Mouse (Mus musculus) erythroblast, adult 5-6 weeks (primary cell): ENCODE data around the gene Maml2. TPM values are rescaled to one million over a fixed set of nuclear protein-coding genes. Genes with fewer than 3 reads are reported as not detected.

Experiments
- ATAC-seq: replicated peaks from 2 replicates; pipeline ENCODE4 v1.8.0; 2016; ENCODE audit warnings: moderate number of reproducible peaks, mild to moderate bottlenecking, moderate TSS enrichment, inconsistent platforms; ENCODE audit not compliant: poor library complexity, low FRiP score, severe bottlenecking
- total RNA-seq, 2 experiments: library from RNA; stranded (forward) in 1 of 2; stranded (reverse) in 1 of 2; fragments of 150-400 nt in 1 of 2; fragments of 200-764, 138-1000 nt in 1 of 2; gene quantifications; 2 replicates each; pipeline versions ENCODE4 v1.2.3 to v1.2.4; 2015 to 2017; ENCODE audit warnings: low replicate concordance in 2 of 2

Maml2 gene
- total RNA-seq (2015; ENCODE audit: low replicate concordance) (0.63 TPM in 1 of 2 replicates, not detected in the other), total RNA-seq (2017; ENCODE audit: low replicate concordance) (under 0.01 and 0.70 TPM in 2 replicates)

GRCm38 (mm10) chr9:13297668-13298512 lies at the start of gene Maml2:
Maml2 (plus strand) TSS chr9:13297957.
- no peak for ATAC-seq

GRCm38 (mm10) chr9:13248104-13248503 lies 49.7 kb upstream of the Maml2 start:
- ATAC-seq = no peak

DNA sequence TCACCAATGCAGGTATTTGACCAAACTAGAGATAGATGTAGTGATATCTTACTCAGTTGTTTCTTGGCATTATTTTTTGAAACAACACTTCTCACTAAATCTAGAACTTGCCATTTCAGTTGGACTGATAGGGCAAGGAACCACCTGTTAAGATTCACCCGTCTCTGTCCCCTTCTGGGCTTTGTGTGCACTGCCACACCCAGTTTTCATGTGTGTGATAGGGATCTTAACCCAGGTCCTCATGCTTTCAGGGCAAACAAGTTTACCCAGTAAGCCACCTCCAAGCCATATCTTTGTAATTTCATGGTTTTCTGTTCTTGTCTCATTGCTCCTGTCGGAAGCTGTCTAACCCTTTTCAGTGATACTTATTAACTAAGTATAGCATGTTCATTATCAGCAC lies 46.5 kb upstream of the Maml2 start:
- no peak for ATAC-seq

- ATAC-seq = no peak
These were observed 41.0 kb upstream of the Maml2 start for GRCm38 (mm10) chr9:13256726-13257125.

DNA sequence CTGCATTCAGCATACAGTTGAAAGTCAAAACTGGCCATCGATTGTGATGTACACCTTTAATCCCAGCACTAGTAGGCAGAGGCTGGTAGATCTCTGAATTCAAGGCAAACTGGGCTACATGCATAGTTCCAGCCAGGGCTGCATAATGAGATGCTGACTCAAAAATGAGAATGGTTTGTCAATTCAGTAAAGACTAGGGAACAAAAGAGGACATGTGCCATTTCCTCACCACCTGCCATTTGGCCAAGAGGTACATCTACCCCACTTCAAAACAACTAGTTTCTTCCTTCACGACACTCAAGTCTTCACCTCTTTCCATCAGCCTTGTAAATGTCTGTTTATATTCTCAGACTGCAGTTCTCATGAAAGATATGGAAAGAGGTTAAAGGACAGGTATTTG lies 39.6 kb upstream of the Maml2 start:
- no peak for ATAC-seq

DNA sequence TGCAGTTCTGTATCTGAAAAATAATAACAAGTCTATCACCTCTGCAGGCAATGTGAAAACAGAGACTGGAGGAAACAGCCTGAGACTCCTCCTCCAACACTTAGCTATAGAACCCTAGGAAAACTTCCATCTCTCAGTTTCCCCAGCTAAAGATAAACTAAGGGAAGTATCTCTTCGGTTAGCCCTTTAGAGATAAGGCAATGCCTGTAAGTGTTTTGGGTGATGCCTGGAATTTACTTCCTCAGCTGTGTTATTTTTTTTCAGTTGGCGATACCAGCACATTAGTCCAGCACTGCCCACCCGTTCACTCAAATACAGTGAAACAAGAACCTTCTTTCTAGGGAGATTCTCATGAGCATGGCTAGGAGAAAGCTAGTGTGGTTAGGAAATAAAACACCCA lies 36.8 kb upstream of the Maml2 start:
- ATAC-seq = no peak

- ATAC-seq = no peak
These were observed 24.5 kb upstream of the Maml2 start for GRCm38 (mm10) chr9:13273219-13273618.

GRCm38 (mm10) chr9:13287482-13287881 lies 10.3 kb upstream of the Maml2 start:
- no peak for ATAC-seq

- ATAC-seq = peak; percentile 77
These were observed 1.3 kb upstream of the Maml2 start for GRCm38 (mm10) chr9:13296274-13297121.

DNA sequence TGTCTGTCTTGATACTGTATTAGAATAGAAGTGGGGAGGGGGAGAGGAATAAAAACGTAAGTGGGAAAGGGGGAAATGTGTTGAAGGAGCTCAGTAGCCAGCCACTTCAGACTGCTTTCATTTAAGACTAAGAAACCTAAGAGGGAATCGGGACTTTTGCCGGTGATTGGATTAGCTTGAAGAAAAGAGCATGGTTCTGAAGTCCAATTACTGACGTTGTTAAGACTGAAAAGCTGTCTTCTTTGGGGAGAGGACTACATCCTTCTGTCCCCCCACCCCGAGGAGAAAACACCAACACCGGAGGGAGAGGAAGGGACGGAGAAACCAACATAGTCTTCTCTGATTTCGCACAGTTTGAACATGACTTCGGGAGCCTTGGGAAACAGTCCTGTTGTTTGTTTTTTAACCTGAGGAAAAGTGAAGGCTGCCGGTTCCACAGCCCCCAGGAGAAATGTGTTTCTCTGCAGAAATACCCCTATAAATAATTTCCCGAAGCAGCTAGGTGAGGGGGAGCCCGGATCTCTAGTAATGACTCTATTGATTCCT lies 562 bp upstream of the Maml2 start:
- ATAC-seq = no peak

- no peak for ATAC-seq
These were observed 739 bp downstream of the Maml2 start for GRCm38 (mm10) chr9:13298513-13298878.

- no peak for ATAC-seq
These were observed 1.4 kb downstream of the Maml2 start for GRCm38 (mm10) chr9:13299190-13299589.

DNA sequence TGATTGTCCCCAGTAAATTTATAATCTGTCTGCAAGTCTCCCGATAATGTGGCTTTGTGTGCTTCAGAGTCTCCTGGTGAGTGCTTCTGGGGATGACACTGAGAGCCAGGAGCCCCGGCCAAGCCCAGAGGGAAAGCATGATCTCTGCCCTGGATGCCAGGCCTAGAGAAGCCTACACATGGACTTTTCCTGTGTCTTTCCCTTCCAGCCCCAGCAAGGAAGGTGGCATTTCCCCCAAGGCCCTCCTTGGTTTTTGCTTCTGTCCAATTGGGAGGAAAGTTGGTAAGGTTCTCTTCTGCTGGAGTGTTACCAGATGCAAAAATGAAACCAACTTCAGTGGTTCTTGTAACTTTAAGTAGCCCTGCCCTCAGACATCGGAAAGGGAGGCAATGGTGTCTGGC lies 2.3 kb downstream of the Maml2 start:
- ATAC-seq = no peak

DNA sequence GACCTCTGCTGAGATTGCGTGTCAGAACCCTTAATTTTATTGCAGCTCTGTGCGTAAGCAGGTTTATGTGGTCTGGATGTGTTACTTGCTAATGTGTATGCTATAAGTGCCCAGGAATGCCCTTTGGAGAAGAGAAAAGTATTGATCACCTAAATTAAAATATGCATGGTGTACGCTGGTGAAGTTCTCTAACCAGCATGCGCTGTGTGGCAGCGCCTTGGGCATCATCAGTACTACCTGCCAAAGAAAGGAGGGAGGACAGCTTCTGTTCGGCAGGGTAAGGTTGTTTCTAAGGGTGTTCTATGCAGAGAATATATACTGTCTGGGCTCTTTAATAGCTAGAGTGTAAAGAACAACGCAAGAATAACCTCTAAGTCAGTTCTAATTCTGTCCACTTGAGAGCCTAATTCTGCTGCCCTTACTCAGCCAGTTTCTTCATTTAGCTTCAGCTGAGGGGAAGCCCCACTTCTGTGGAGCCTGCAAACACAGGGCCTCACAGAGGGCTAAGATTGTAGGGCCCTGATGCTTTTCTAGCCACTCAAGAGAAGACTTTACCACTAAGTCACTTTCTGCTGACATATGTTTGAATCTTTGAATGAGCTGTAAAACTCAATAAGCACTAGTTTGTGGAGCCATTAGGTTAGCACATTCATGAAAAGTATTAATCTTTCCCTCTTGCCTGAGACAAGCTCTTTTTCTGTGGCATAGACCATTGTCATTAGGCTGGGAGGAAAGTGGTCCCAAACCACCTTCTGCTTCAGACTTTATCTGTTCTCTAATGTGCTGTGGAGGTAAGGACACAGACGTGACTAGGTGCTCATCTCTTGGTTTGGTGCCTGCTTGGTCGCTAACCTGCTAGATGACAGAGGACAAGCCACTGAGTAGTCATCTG lies 3.4 kb downstream of the Maml2 start:
- ATAC-seq = no peak

- no peak for ATAC-seq
These were observed 4.5 kb downstream of the Maml2 start for GRCm38 (mm10) chr9:13302183-13302825.

- ATAC-seq = no peak
These were observed 5.5 kb downstream of the Maml2 start for GRCm38 (mm10) chr9:13303099-13303771.

GRCm38 (mm10) chr9:13303976-13304375 lies 6.2 kb downstream of the Maml2 start:
- no peak for ATAC-seq

GRCm38 (mm10) chr9:13306471-13306870 lies 8.7 kb downstream of the Maml2 start:
- no peak for ATAC-seq

DNA sequence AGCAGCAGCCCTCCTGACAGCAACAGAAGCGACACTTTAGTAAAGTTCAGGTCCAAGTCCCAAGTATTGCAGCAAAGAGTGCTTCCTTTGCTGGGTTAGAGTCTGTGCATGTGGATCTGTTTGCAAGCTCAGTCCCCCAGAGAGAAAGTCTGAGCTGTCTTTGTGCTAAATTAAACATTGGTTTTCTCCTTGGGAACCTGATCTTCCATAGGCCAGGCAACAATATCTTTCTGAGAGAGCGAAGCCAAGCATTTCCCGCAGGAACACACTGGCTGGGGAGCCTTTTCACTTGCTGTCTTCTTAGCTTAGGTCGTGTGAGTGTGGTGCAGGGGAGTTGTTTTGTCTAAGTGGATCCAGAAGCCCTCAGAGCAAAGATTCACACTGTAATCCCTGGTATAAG lies 9.5 kb downstream of the Maml2 start:
- no peak for ATAC-seq
